Mouse (Mus musculus): ENCODE results near the gene Gm17387. TPM values are rescaled to one million over a fixed set of nuclear protein-coding genes. Genes with fewer than 3 reads are reported as not detected.
A peak's percentile ranks its signal among the peaks of the same experiment; 100 is the strongest.

The Gm17387 gene
- polyA plus RNA-seq, 1 experiment, result not detected

DNA sequence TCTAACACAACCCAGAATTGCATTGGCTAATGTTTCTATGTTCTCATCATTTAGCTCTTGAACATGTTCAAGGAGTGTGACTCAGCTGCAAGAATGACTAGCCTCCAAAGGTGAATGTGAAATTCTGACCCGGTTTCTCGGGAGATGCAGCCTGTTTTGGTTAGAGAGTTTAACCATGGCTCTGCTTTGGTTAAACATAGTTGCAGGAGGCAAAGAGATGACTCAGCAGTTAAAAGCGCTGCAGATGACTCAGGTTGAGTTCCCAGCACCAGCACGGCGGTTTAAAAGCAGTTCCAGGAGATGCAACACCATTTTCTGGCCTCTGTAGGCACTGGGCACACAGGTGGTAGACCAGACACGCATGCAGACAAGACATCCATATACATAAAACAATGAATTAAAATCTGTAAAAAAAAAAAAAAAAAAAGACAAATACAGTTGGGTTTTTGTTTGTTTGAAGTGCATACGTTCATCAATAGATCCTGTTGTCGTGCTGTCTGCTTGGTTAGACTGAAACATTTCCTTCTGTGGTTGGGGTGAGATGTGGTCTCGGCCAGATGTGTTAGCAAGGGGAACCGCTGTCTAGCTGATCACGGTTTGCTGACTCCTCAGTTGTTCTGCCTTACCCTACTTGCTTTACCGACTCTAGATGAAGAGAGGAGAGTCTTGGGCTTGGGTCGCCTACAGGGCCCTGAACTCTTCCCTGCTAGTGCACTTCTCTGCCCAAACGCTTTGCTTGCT is 29.8 kb downstream of the Gm17387 start:
- H3K4me3 ChIP-seq (ENCODE audit: insufficient read depth, low read length), result no peak overlapping the region
- peaks cover 2% of the 10 kb centered on the region for H3K4me1 ChIP-seq (ENCODE audit: control insufficient read depth, insufficient read depth, low read length)
- TF ChIP-seq CTCF (IDR thresholded peaks at IDR 0.05; ENCODE audit: low read depth, low read length) (no peak), POLR2A (IDR thresholded peaks at IDR 0.05; ENCODE audit: borderline replicate concordance, low read depth, low read length) (no peak)
- H3K27ac ChIP-seq (ENCODE audit: insufficient read depth, low read depth, low read length), result no peak overlapping the region

DNA sequence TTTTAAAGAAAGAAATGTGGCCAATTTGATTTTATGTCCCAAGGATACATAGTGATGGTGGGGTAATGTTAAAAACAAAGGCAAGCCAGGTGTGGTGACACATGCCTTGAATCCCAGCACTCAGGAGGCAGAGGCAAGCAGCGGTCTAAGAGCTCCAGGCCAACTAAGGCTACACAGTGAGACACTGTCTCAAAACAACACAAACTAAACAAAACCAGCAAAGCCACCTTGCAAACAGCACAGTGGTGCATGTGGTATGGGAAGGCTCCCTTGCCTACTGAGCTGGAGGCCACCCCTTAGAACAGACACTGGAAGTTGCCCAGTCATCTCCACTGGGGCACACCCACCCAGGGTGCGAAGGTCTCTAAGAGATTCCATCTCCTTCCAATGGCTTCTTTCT is 31.0 kb downstream of the Gm17387 start:
- peaks cover 7% of the 10 kb centered on the region for H3K4me1 ChIP-seq (ENCODE audit: control insufficient read depth, insufficient read depth, low read length)
- H3K27ac ChIP-seq (ENCODE audit: insufficient read depth, low read depth, low read length), result no peak overlapping the region
- no peak for TF ChIP-seq POLR2A (IDR thresholded peaks at IDR 0.05; ENCODE audit: borderline replicate concordance, low read depth, low read length)
- TF ChIP-seq CTCF (IDR thresholded peaks at IDR 0.05; ENCODE audit: low read depth, low read length), result no peak
- H3K4me3 ChIP-seq (ENCODE audit: insufficient read depth, low read length), result no peak overlapping the region

DNA sequence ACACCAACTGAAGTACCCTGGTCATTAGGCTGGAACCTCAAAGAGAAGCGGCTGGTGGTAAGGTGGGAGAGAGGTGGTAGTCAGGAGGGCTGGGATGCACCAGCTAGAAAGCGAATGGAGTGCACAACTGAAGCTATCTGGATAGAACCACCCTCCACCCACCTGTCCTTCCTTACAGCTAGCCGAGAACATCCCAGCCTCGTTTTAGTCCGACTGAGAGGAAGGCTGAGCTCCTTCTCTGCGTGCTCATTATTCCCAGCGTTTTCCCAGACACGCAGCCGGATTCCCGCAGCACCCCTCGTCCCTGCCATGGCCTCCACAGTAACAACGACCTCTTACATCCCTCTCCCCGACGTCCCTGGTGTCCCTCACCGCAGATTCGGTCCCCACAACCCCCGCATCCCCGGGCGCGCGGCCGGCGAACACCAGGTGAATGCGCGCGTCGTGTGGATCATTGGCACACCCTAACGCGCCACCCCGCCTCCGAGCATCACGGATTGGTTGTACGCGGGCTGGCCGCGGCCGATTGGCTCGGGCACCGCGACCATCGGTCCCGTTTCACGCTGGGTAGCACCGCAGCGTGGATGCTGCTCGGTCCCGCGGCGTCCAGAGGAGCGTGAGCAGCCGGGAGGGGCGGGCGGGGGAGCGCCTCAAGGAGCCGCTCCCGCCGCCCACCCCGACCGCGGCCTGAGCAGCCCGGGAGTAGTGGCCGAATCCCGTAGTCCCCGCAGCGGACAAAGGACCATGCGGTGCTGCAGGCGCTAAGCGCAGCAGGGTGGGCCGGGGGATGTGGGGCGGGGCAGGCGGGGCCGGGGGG is 31.7 kb downstream of the Gm17387 start, which contains the start of gene B4galnt4:
Gene B4galnt4, plus strand, starts transcription at position 679 of the 817 bp plus-strand sequence.
- Histone ChIP-seq H3K27ac (ENCODE audit: insufficient read depth, low read depth, low read length) (no peak within 1 kb of the TSS), H3K4me1 (ENCODE audit: control insufficient read depth, insufficient read depth, low read length) (peaks cover 7% of the 10 kb centered on the region), H3K4me3 (ENCODE audit: insufficient read depth, low read length) (peak within 1 kb of the TSS; percentile 39)
- no peak for TF ChIP-seq CTCF (IDR thresholded peaks at IDR 0.05; ENCODE audit: low read depth, low read length)
- TF ChIP-seq POLR2A (IDR thresholded peaks at IDR 0.05; ENCODE audit: borderline replicate concordance, low read depth, low read length), result no peak

DNA sequence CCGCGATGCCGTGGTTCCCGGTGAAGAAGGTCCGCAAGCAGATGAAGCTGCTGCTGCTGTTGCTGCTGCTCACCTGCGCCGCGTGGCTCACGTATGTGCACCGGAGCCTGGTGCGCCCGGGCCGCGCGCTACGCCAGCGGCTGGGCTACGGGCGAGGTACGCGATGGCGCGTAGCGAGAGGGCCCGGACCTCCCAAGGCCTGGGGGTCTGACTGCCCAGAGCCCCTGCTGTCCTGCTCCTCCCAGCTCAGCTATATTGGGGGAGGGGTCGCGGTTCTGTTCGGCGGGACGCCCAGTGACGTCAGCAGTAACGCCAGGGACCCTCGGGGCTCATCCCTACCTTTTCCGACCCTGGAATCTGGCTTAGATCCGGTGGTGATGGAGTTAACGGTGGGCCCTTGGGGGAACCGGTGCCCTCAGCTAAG is 32.4 kb downstream of the Gm17387 start:
- TF ChIP-seq POLR2A (IDR thresholded peaks at IDR 0.05; ENCODE audit: borderline replicate concordance, low read depth, low read length), result no peak
- Histone ChIP-seq H3K27ac (ENCODE audit: insufficient read depth, low read depth, low read length) (no peak overlapping the region), H3K4me1 (ENCODE audit: control insufficient read depth, insufficient read depth, low read length) (peaks cover 7% of the 10 kb centered on the region), H3K4me3 (ENCODE audit: insufficient read depth, low read length) (no peak overlapping the region)

DNA sequence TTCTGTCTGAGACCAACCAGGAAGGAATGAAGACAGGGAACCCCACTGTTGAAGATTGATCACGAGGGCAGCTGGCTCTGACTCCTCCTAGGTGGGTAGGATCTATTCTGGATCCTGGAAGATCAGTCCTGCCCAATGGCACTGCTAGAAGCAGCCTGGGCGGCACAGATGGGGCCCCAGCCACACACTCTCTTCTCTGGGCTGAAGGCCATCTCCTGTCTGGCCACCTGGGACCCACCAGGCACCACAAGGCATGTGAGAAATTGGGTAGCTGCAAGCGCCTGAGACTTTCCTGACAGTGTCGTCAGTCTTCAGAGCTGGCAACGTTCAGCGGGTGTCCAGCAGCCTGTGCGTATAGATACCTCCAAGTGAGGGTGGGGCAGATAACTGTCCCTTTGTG is 33.6 kb downstream of the Gm17387 start:
- no peak for TF ChIP-seq POLR2A (IDR thresholded peaks at IDR 0.05; ENCODE audit: borderline replicate concordance, low read depth, low read length)
- no peak for TF ChIP-seq CTCF (IDR thresholded peaks at IDR 0.05; ENCODE audit: low read depth, low read length)
- peaks cover 7% of the 10 kb centered on the region for H3K4me1 ChIP-seq (ENCODE audit: control insufficient read depth, insufficient read depth, low read length)
- no peak overlapping the region for H3K27ac ChIP-seq (ENCODE audit: insufficient read depth, low read depth, low read length)
- H3K4me3 ChIP-seq (ENCODE audit: insufficient read depth, low read length), result no peak overlapping the region

DNA sequence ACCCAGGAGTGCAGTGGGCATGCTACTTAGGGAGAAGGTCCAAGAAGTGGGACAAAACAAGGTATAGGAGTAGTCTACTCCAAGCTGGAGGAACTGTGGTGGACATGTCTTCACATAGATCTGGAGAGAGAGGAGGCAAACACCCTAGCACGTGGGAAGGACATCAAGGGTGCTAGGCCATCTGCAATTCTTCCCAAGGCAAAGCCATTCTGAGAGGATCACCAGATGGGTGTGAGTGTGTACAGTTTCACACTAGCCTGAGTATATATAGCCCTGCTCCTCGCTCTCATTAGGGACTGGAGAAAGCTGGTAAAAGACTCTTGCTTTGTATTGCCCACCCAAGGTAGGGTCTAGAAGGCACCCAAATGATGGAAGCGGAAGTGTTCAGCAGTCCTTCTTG is 34.4 kb downstream of the Gm17387 start:
- Histone ChIP-seq H3K4me1 (ENCODE audit: control insufficient read depth, insufficient read depth, low read length) (peaks cover 7% of the 10 kb centered on the region), H3K27ac (ENCODE audit: insufficient read depth, low read depth, low read length) (no peak overlapping the region), H3K4me3 (ENCODE audit: insufficient read depth, low read length) (no peak overlapping the region)
- TF ChIP-seq POLR2A (IDR thresholded peaks at IDR 0.05; ENCODE audit: borderline replicate concordance, low read depth, low read length) (no peak), CTCF (IDR thresholded peaks at IDR 0.05; ENCODE audit: low read depth, low read length) (no peak)

DNA sequence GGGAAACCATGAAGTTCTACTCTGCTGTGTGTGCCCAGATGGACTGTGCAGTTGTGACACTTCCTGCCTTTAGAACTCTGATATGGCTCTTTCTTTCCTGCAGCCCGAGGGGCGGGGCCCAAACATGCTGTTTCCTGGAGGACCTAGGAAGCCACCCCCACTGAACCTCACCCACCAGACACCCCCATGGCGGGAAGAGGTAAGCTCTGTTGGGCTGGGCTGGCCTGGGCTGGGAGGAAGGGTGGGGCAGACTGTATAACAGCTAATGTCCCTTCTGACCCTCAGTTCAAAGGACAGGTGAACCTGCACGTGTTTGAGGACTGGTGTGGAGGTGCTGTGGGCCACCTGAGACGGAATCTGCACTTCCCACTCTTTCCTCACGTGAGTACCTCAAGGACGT is 35.2 kb downstream of the Gm17387 start:
- Histone ChIP-seq H3K4me1 (ENCODE audit: control insufficient read depth, insufficient read depth, low read length) (peaks cover 7% of the 10 kb centered on the region), H3K4me3 (ENCODE audit: insufficient read depth, low read length) (no peak overlapping the region), H3K27ac (ENCODE audit: insufficient read depth, low read depth, low read length) (no peak overlapping the region)
- TF ChIP-seq POLR2A (IDR thresholded peaks at IDR 0.05; ENCODE audit: borderline replicate concordance, low read depth, low read length) (no peak), CTCF (IDR thresholded peaks at IDR 0.05; ENCODE audit: low read depth, low read length) (no peak)

DNA sequence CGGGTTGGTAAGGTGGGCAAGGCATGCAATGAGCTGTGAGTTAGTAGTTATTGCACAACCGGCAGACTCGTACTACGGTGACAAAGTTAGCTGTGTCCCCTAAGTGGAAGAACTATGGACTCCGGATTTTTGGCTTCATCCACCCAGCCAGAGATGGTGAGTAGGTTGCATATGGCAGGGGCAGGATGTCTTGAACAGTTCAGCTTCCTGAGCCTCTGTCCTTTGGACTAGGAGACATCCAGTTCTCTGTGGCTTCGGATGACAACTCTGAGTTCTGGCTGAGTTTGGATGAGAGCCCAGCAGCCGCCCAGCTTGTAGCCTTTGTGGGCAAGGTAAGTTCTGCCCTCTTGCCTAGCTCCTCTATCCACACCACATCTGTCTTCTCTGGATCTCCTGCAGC is 35.6 kb downstream of the Gm17387 start:
- no peak overlapping the region for H3K4me3 ChIP-seq (ENCODE audit: insufficient read depth, low read length)
- H3K4me1 ChIP-seq (ENCODE audit: control insufficient read depth, insufficient read depth, low read length), result peaks cover 7% of the 10 kb centered on the region
- no peak overlapping the region for H3K27ac ChIP-seq (ENCODE audit: insufficient read depth, low read depth, low read length)
- no peak for TF ChIP-seq CTCF (IDR thresholded peaks at IDR 0.05; ENCODE audit: low read depth, low read length)
- no peak for TF ChIP-seq POLR2A (IDR thresholded peaks at IDR 0.05; ENCODE audit: borderline replicate concordance, low read depth, low read length)

DNA sequence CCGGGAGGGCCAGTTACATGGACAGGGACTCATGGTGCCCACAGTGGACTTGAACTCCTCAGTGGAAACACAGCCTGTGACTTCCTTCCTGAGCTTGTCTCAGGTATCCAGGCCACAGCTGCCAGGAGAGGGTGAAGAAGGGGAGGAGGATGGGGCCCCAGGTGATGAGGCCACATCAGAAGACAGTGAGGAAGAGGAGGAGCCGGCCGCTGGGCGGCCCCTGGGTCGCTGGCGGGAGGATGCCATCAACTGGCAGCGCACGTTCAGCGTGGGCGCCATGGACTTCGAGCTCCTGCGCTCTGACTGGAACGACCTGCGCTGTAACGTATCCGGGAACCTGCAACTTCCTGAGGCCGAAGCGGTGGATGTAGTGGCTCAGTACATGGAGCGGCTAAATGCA is 39.4 kb downstream of the Gm17387 start:
- no peak for TF ChIP-seq CTCF (IDR thresholded peaks at IDR 0.05; ENCODE audit: low read depth, low read length)
- TF ChIP-seq POLR2A (IDR thresholded peaks at IDR 0.05; ENCODE audit: borderline replicate concordance, low read depth, low read length), result no peak
- Histone ChIP-seq H3K4me3 (ENCODE audit: insufficient read depth, low read length) (no peak overlapping the region), H3K27ac (ENCODE audit: insufficient read depth, low read depth, low read length) (no peak overlapping the region), H3K4me1 (ENCODE audit: control insufficient read depth, insufficient read depth, low read length) (peaks cover 7% of the 10 kb centered on the region)
